Mouse (Mus musculus) bone marrow macrophage, adult 2 months (primary cell): ENCODE measurements at regions not wholly inside any gene's neighbourhood (a gene's known extent, or its start where the extent isn't known, plus 50 kb on each side); places are given as distances from the start of the nearest gene placed in this dataset.

ENCODE experiments used
- H3K27ac ChIP-seq: 2 replicates; pipeline ENCODE4 v1.5.1; 2012; ENCODE audit warnings: low read depth, low read length; ENCODE audit not compliant: insufficient read depth
- H3K4me1 ChIP-seq: 2 replicates; pipeline ENCODE4 v1.6.1; 2012; ENCODE audit warnings: low read length; ENCODE audit not compliant: control insufficient read depth, insufficient read depth
- H3K4me3 ChIP-seq: 2 replicates; pipeline ENCODE4 v1.5.1; 2012; ENCODE audit warnings: mild to moderate bottlenecking, low read length, moderate library complexity; ENCODE audit not compliant: insufficient read depth
- CTCF ChIP-seq: IDR thresholded peaks from 2 replicates; pipeline ENCODE4 v1.5.1; 2012; ENCODE audit warnings: low read depth, mild to moderate bottlenecking, low read length, moderate library complexity
- POLR2A ChIP-seq: IDR thresholded peaks from 2 replicates; pipeline ENCODE4 v1.6.1; 2012; ENCODE audit warnings: mild to moderate bottlenecking, low read depth, low read length, borderline replicate concordance

GRCm38 (mm10) chrX:11644484-11644883, 316.9 kb downstream of the H2al1j start:
- Histone ChIP-seq H3K27ac (no peak overlapping the region), H3K4me1 (peaks cover 6% of the 10 kb centered on the region), H3K4me3 (no peak overlapping the region)
- TF ChIP-seq POLR2A (no peak), CTCF (no peak)

GRCm38 (mm10) chrX:11646681-11647526, 319.3 kb downstream of the H2al1j start:
- TF ChIP-seq CTCF (no peak), POLR2A (no peak)
- peaks cover 6% of the 10 kb centered on the region for H3K4me1 ChIP-seq
- no peak overlapping the region for H3K27ac ChIP-seq
- no peak overlapping the region for H3K4me3 ChIP-seq

GRCm38 (mm10) chrX:11647527-11647836, 319.9 kb downstream of the H2al1j start:
- H3K4me1 ChIP-seq: peaks cover 6% of the 10 kb centered on the region
- no peak overlapping the region for H3K4me3 ChIP-seq
- TF ChIP-seq CTCF (no peak), POLR2A (no peak)
- no peak overlapping the region for H3K27ac ChIP-seq

- TF ChIP-seq POLR2A (no peak), CTCF (no peak)
- H3K27ac ChIP-seq: no peak overlapping the region
- no peaks in the 10 kb centered on the region for H3K4me1 ChIP-seq
These were observed 325.7 kb downstream of the H2al1j start for GRCm38 (mm10) chrX:11653336-11653735.

GRCm38 (mm10) chrX:11654976-11655375, 327.4 kb downstream of the H2al1j start:
- Histone ChIP-seq H3K27ac (no peak overlapping the region), H3K4me3 (no peak overlapping the region), H3K4me1 (peaks cover 4% of the 10 kb centered on the region)
- TF ChIP-seq CTCF: no peak

More at GRCm38 (mm10) chrX:11653336-11653735, 325.7 kb downstream of the H2al1j start:
- no peak overlapping the region for H3K4me3 ChIP-seq

DNA sequence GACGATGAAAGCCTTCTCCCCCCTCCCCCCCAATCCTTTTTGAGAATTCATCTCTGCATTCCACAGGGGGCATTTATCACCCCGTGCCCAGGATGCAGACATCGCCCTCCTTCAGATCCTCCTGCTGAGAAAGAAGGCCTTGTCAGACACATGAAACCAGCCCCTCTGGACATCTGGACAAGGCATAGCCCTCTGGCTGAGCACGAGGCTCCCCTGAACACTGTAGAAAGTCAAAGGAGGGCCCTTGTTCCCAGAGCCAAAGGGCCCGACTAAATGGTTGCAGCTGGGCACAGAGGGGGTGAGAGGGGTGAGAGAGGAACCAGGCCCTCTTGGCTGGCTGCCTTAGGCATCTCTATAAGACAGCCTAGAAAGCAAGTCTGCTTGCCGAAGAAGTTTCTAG, 327.8 kb downstream of the H2al1j start:
- H3K4me3 ChIP-seq: no peak overlapping the region
- H3K4me1 ChIP-seq: peaks cover 4% of the 10 kb centered on the region
- TF ChIP-seq POLR2A (no peak), CTCF (no peak)
- no peak overlapping the region for H3K27ac ChIP-seq

GRCm38 (mm10) chrX:11657606-11658254, 330.1 kb downstream of the H2al1j start:
- Histone ChIP-seq H3K4me3 (no peak overlapping the region), H3K27ac (no peak overlapping the region), H3K4me1 (peaks cover 4% of the 10 kb centered on the region)
- TF ChIP-seq POLR2A: no peak
- no peak for TF ChIP-seq CTCF

DNA sequence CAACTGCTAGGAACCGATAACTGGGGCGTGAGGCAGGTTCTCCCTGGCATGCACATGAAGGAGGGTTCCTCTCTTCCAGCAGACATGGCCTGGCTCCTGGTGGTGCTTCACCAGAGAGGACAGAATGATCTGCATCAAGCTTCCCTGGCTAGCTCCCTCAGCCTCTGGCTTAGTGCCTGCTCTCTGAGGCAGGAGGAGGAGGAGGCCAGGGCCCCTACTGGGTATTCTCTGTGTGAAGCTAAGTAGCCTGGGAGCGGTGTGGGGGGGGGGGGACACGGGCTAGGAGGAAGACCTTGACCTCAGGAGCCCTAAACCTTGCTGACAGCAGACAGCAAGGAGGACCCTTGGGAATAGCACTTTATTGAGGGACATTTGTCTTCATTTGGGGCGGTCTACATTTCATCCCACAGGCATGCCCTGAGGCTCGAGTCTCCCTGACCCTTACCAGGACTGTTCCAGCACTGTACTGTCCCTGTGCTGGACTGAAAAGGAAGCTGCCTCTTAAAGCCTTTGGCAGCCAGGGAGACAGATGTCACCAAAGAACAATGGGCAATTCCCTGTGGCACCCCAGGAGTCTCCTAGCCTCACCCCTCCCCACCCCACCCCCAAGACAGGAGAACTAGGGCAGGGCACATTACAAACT, 335.7 kb downstream of the H2al1j start:
- no peak for TF ChIP-seq CTCF
- TF ChIP-seq POLR2A: no peak
- Histone ChIP-seq H3K4me1 (peaks cover 11% of the 10 kb centered on the region), H3K4me3 (no peak overlapping the region), H3K27ac (no peak overlapping the region)

- Histone ChIP-seq H3K4me3 (peak overlapping the region; percentile 56), H3K27ac (peak overlapping the region; percentile 37; the same call in 1 of the 2 replicates), H3K4me1 (peaks cover 11% of the 10 kb centered on the region)
- no peak for TF ChIP-seq CTCF
- TF ChIP-seq POLR2A: no peak
These were observed 336.9 kb downstream of the H2al1j start for GRCm38 (mm10) chrX:11664330-11665061.
